Mouse (Mus musculus) megakaryocyte, embryonic 14.5 days (primary cell): ENCODE measurements around the gene Carm1.

ENCODE experiments used
- FLI1 ChIP-seq: IDR thresholded peaks from 2 replicates; pipeline ENCODE4 v1.6.1; 2012; ENCODE audit warnings: low read length, inconsistent platforms, mixed read lengths
- GATA1 ChIP-seq: IDR thresholded peaks from 3 replicates; pipeline ENCODE4 v1.6.1; 2012; ENCODE audit warnings: mixed read lengths, low read length, inconsistent platforms, borderline replicate concordance

GRCm38 (mm10) chr9:21557556-21557955 lies 10.9 kb downstream of the Carm1 start:
- TF ChIP-seq GATA1 (no peak), FLI1 (no peak)
